Mouse (Mus musculus) midbrain, embryonic 12.5 days (tissue): ENCODE data around the gene Aplp2. TPM values are rescaled to one million over a fixed set of nuclear protein-coding genes. Genes with fewer than 3 reads are reported as not detected.

Source experiments
- ATAC-seq: fragments of 200-750 bp; cut with Nextera tagmentation; 2 replicates; pipeline ENCODE4 v1.8.0; 2017; ENCODE audit warnings: low read depth, moderate TSS enrichment, moderate library complexity; ENCODE audit not compliant: low FRiP score
- H3K27ac ChIP-seq: fragments of 300-500 bp; sonication (generic); replicated peaks from 2 replicates; pipeline ENCODE4 v1.5.1; 2016; ENCODE audit warnings: mild to moderate bottlenecking
- H3K27me3 ChIP-seq: fragments of 300-500 bp; sonication (generic); 2 replicates; pipeline ENCODE4 v1.6.1; 2016; ENCODE audit warnings: mild to moderate bottlenecking
- H3K36me3 ChIP-seq: fragments of 300-500 bp; sonication (generic); 2 replicates; pipeline ENCODE4 v1.6.1; 2016
- H3K4me1 ChIP-seq: fragments of 300-500 bp; sonication (generic); 2 replicates; pipeline ENCODE4 v1.6.1; 2016
- H3K4me2 ChIP-seq: fragments of 300-500 bp; sonication (generic); replicated peaks from 2 replicates; pipeline ENCODE4 v1.6.1; 2016; ENCODE audit warnings: mild to moderate bottlenecking, moderate library complexity
- H3K4me3 ChIP-seq: fragments of 300-500 bp; sonication (generic); 2 replicates; pipeline ENCODE4 v1.5.1; 2016; ENCODE audit warnings: mild to moderate bottlenecking
- H3K9ac ChIP-seq: fragments of 300-500 bp; sonication (generic); replicated peaks from 2 replicates; pipeline ENCODE4 v1.6.1; 2016; ENCODE audit warnings: mild to moderate bottlenecking, moderate library complexity
- H3K9me3 ChIP-seq: fragments of 300-500 bp; sonication (generic); 2 replicates; pipeline ENCODE4 v1.6.1; 2016; ENCODE audit warnings: mild to moderate bottlenecking
- WGBS: fragments of 180-500 bp; shearing (Covaris S2); methylation state at CpG from one replicate; pipeline ENCODE4 v1.1.7; 2016; 5-methylcytosine and 5-hydroxymethylcytosine counted together
- polyA plus RNA-seq: library from polyadenylated mRNA; unstranded; fragments of >200 nt; fragmentation: Nextera tagmentation; extraction: Ambion mirVana; gene quantifications from 2 replicates; pipeline ENCODE4 v1.2.1, GENCODE M21; 2016

Gene Aplp2
- polyA plus RNA-seq, 1 experiment from 2014 or later = 255 TPM

GRCm38 (mm10) chr9:31131205-31131968 is 80.2 kb downstream of the Aplp2 start, which contains the start of gene St14:
TSS of gene St14 (minus strand) at chr9:31131853.
- Histone ChIP-seq H3K36me3 (no peaks in the 10 kb centered on the region), H3K4me2 (peak within 1 kb of the TSS; percentile 78), H3K9me3 (no peaks in the 10 kb centered on the region), H3K27ac (no peak within 1 kb of the TSS), H3K9ac (peak within 1 kb of the TSS; percentile 20; the same call in 1 of the 2 replicates), H3K4me3 (peak within 1 kb of the TSS; percentile 42), H3K27me3 (peaks cover 74% of the 10 kb centered on the region), H3K4me1 (peaks cover 15% of the 10 kb centered on the region)
- peak; percentile 44; the same call in 1 of the 2 replicates for ATAC-seq
- 2% methylated on average over 65 of the region's 74 CpGs for WGBS

GRCm38 (mm10) chr9:31130357-31131204 is 81.0 kb downstream of the Aplp2 start:
- Histone ChIP-seq H3K27me3 (peaks cover 74% of the 10 kb centered on the region), H3K4me3 (peak overlapping the region; percentile 42), H3K27ac (no peak overlapping the region), H3K4me1 (peaks cover 15% of the 10 kb centered on the region), H3K4me2 (peak overlapping the region; percentile 78), H3K9me3 (no peaks in the 10 kb centered on the region), H3K9ac (peak overlapping the region; percentile 20; the same call in 1 of the 2 replicates), H3K36me3 (no peaks in the 10 kb centered on the region)
- no peak for ATAC-seq
- 17% methylated on average over 26 of the region's 26 CpGs for WGBS

- peaks cover 15% of the 10 kb centered on the region for H3K4me1 ChIP-seq
- H3K27me3 ChIP-seq = peaks cover 72% of the 10 kb centered on the region
- no peak overlapping the region for H3K9ac ChIP-seq
- 67% methylated on average over 8 of the region's 8 CpGs for WGBS
- H3K4me3 ChIP-seq = no peak overlapping the region
- H3K27ac ChIP-seq = no peak overlapping the region
- peak overlapping the region; percentile 78; the same call in 1 of the 2 replicates for H3K4me2 ChIP-seq
- no peak for ATAC-seq
- H3K36me3 ChIP-seq = no peaks in the 10 kb centered on the region
- no peaks in the 10 kb centered on the region for H3K9me3 ChIP-seq
Observed at GRCm38 (mm10) chr9:31129956-31130355, 81.7 kb downstream of the Aplp2 start.

- H3K4me1 ChIP-seq = peaks cover 15% of the 10 kb centered on the region
- H3K4me3 ChIP-seq = no peak overlapping the region
- no peak overlapping the region for H3K27ac ChIP-seq
- no peaks in the 10 kb centered on the region for H3K36me3 ChIP-seq
- ATAC-seq = no peak
- H3K9ac ChIP-seq = no peak overlapping the region
- WGBS = 89% methylated on average over 12 of the region's 12 CpGs
- H3K27me3 ChIP-seq = peaks cover 53% of the 10 kb centered on the region
- no peak overlapping the region for H3K4me2 ChIP-seq
- no peaks in the 10 kb centered on the region for H3K9me3 ChIP-seq
Observed at GRCm38 (mm10) chr9:31127876-31128465, 83.6 kb downstream of the Aplp2 start.

GRCm38 (mm10) chr9:31126079-31126478 is 85.5 kb downstream of the Aplp2 start:
- no peak overlapping the region for H3K9ac ChIP-seq
- no peak for ATAC-seq
- no peak overlapping the region for H3K4me2 ChIP-seq
- 87% methylated on average over 7 of the region's 7 CpGs for whole genome bisulfite sequencing
- no peak overlapping the region for H3K4me3 ChIP-seq
- H3K36me3 ChIP-seq = no peaks in the 10 kb centered on the region
- no peaks in the 10 kb centered on the region for H3K9me3 ChIP-seq
- peaks cover 35% of the 10 kb centered on the region for H3K27me3 ChIP-seq
- peaks cover 7% of the 10 kb centered on the region for H3K4me1 ChIP-seq
- H3K27ac ChIP-seq = no peak overlapping the region

GRCm38 (mm10) chr9:31122464-31123030 is 89.1 kb downstream of the Aplp2 start:
- ATAC-seq = no peak
- H3K27me3 ChIP-seq = no peaks in the 10 kb centered on the region
- H3K36me3 ChIP-seq = no peaks in the 10 kb centered on the region
- H3K4me1 ChIP-seq = no peaks in the 10 kb centered on the region; the same call in 1 of the 2 replicates
- no peaks in the 10 kb centered on the region for H3K9me3 ChIP-seq
- H3K4me2 ChIP-seq = no peak overlapping the region
- H3K9ac ChIP-seq = no peak overlapping the region
- no peak overlapping the region for H3K4me3 ChIP-seq
- H3K27ac ChIP-seq = no peak overlapping the region
- 73% methylated on average over 13 of the region's 13 CpGs for WGBS

- H3K27me3 ChIP-seq = no peaks in the 10 kb centered on the region
Observed at GRCm38 (mm10) chr9:31120533-31120915, 91.1 kb downstream of the Aplp2 start.

GRCm38 (mm10) chr9:31119882-31120532 is 91.6 kb downstream of the Aplp2 start:
- no peaks in the 10 kb centered on the region for H3K36me3 ChIP-seq

More at GRCm38 (mm10) chr9:31120533-31120915, 91.1 kb downstream of the Aplp2 start:
- Histone ChIP-seq H3K36me3 (no peaks in the 10 kb centered on the region), H3K4me2 (no peak overlapping the region), H3K4me3 (no peak overlapping the region), H3K27ac (no peak overlapping the region), H3K9me3 (no peaks in the 10 kb centered on the region), H3K9ac (no peak overlapping the region), H3K4me1 (no peaks in the 10 kb centered on the region; the same call in 1 of the 2 replicates)
- no peak for ATAC-seq
- 68% methylated on average over 4 of the region's 4 CpGs for WGBS

GRCm38 (mm10) chr9:31119405-31119804 is 92.2 kb downstream of the Aplp2 start:
- H3K27ac ChIP-seq = no peak overlapping the region
- no peak overlapping the region for H3K4me3 ChIP-seq
- H3K27me3 ChIP-seq = no peaks in the 10 kb centered on the region
- H3K9ac ChIP-seq = no peak overlapping the region
- no peak overlapping the region for H3K4me2 ChIP-seq
- H3K36me3 ChIP-seq = no peaks in the 10 kb centered on the region
- H3K9me3 ChIP-seq = no peaks in the 10 kb centered on the region
- no peaks in the 10 kb centered on the region; the same call in 1 of the 2 replicates for H3K4me1 ChIP-seq
- ATAC-seq = no peak
- WGBS = 81% methylated on average over 5 of the region's 5 CpGs

More at GRCm38 (mm10) chr9:31119882-31120532, 91.6 kb downstream of the Aplp2 start:
- WGBS = 73% methylated on average over 11 of the region's 11 CpGs
- ATAC-seq = no peak
- no peak overlapping the region for H3K27ac ChIP-seq
- H3K4me1 ChIP-seq = no peaks in the 10 kb centered on the region; the same call in 1 of the 2 replicates
- no peaks in the 10 kb centered on the region for H3K27me3 ChIP-seq
- H3K9ac ChIP-seq = no peak overlapping the region
- H3K4me3 ChIP-seq = no peak overlapping the region
- no peaks in the 10 kb centered on the region for H3K9me3 ChIP-seq
- no peak overlapping the region for H3K4me2 ChIP-seq

- 40% methylated on average over 11 of the region's 11 CpGs for WGBS
- H3K36me3 ChIP-seq = no peaks in the 10 kb centered on the region
- H3K9me3 ChIP-seq = no peaks in the 10 kb centered on the region
- ATAC-seq = no peak
- H3K9ac ChIP-seq = no peak overlapping the region
- H3K27me3 ChIP-seq = no peaks in the 10 kb centered on the region
- H3K4me1 ChIP-seq = no peaks in the 10 kb centered on the region; the same call in 1 of the 2 replicates
- H3K4me2 ChIP-seq = no peak overlapping the region
- no peak overlapping the region for H3K27ac ChIP-seq
- H3K4me3 ChIP-seq = no peak overlapping the region
Observed at GRCm38 (mm10) chr9:31118520-31119298, 92.9 kb downstream of the Aplp2 start.
